Comparison of ENCODE assay signal across 18 mouse cellular contexts in the genomic region with DNA sequence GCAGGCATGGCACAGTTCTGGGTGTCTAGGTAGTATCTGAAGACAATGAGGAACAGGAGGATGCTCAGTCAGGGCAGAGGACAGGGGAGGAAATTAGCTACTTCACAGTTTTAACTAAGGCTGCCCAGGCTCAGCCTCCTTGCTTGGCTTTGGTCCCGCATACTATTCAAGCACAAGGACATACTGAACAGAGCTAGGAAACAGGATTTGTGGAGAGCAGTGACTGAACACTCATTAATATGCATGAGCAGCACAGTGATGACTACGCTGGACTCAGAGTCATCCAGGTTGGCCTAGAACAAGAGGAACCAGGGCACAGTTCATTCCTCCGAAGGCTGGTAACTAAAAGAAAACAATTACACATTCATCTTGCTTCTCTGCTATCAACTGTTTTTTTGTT.
A peak's percentile ranks its signal among the peaks of the same experiment; 100 is the strongest.
DNase-seq lines count a peak whose midpoint lies in the region; ATAC-seq lines count a peak whose summit lies in the region.
"Had no signal": no experiment of that assay in that cellular context is flagged by ENCODE, and none has a peak within 500 bp of the region (broad histone marks: within the 10 kb centered on the region; RNA-seq: fewer than 3 reads in every experiment).

No protein-coding gene starts in this region.

- peak; percentile 50 for DNase-seq in heart, adult 11 months
- no peak for DNase-seq in heart, adult 8-10 months (ENCODE audit: low spot score)
- DNase-seq in kidney, postnatal 14 days, result peak; percentile 3
- no peak for DNase-seq in kidney, postnatal 4 days
- no peak for DNase-seq in spleen, adult 18-20 months
- DNase-seq: cerebellum, adult 9-10 months; gastrocnemius, postnatal 10 days; heart, adult 2 months; heart, postnatal 4 days; lung, embryonic 14.5 days; lung, postnatal 4 days; thymus, postnatal 36 days had no signal

- H3K27me3 ChIP-seq in hindbrain, embryonic 16.5 days (replicated peaks; ENCODE audit: control insufficient read depth, insufficient read depth, low read length), result no peaks in the 10 kb centered on the region
- no peaks in the 10 kb centered on the region for H3K27me3 ChIP-seq in midbrain, embryonic 16.5 days (ENCODE audit: control insufficient read depth, insufficient read depth, low read depth, low read length)
- H3K27me3 ChIP-seq: heart, embryonic 15.5 days had no signal

- H3K9ac ChIP-seq in hindbrain, embryonic 16.5 days (ENCODE audit: low read depth, low read length), result no peak overlapping the region
- H3K9ac ChIP-seq in midbrain, embryonic 16.5 days (ENCODE audit: low read depth, low read length), result no peak overlapping the region
- H3K9ac ChIP-seq: heart, embryonic 15.5 days; lung, embryonic 14.5 days had no signal

- no peaks in the 10 kb centered on the region for H3K36me3 ChIP-seq in hindbrain, embryonic 16.5 days (ENCODE audit: control insufficient read depth, insufficient read depth, low read length)
- H3K36me3 ChIP-seq in midbrain, embryonic 16.5 days (ENCODE audit: control insufficient read depth, insufficient read depth, low read length), result no peaks in the 10 kb centered on the region
- H3K36me3 ChIP-seq: embryonic facial prominence, embryonic 10.5 days; heart, embryonic 15.5 days had no signal

- H3K4me2 ChIP-seq in hindbrain, embryonic 16.5 days (ENCODE audit: low read length), result no peak overlapping the region
- H3K4me2 ChIP-seq in midbrain, embryonic 16.5 days (ENCODE audit: low read length), result no peak overlapping the region
- H3K4me2 ChIP-seq: heart, embryonic 15.5 days; liver, embryonic 11.5 days; lung, embryonic 14.5 days had no signal

- H3K9me3 ChIP-seq in hindbrain, embryonic 16.5 days (ENCODE audit: control insufficient read depth, low read length), result no peaks in the 10 kb centered on the region
- H3K9me3 ChIP-seq in midbrain, embryonic 16.5 days (replicated peaks; ENCODE audit: control insufficient read depth, low read length, poor library complexity, severe bottlenecking), result no peaks in the 10 kb centered on the region
- H3K9me3 ChIP-seq: embryonic facial prominence, embryonic 10.5 days; heart, embryonic 15.5 days had no signal

- 48% methylated on average over 3 of the region's 3 CpGs for WGBS in hindbrain, embryonic 16.5 days
- WGBS in midbrain, embryonic 16.5 days, result 42% methylated on average over 3 of the region's 3 CpGs

- no peak overlapping the region for H3K27ac ChIP-seq in hindbrain, embryonic 16.5 days (ENCODE audit: low read depth, low read length)
- no peak overlapping the region for H3K27ac ChIP-seq in midbrain, embryonic 16.5 days (ENCODE audit: low read length)
- H3K27ac ChIP-seq: embryonic facial prominence, embryonic 10.5 days; heart, adult 2 months; heart, embryonic 15.5 days had no signal

- no peak overlapping the region for H3K4me3 ChIP-seq in hindbrain, embryonic 16.5 days (ENCODE audit: low read length)
- H3K4me3 ChIP-seq in midbrain, embryonic 16.5 days (ENCODE audit: low read depth, low read length), result no peak overlapping the region
- H3K4me3 ChIP-seq: embryonic facial prominence, embryonic 10.5 days; heart, adult 2 months; heart, embryonic 15.5 days had no signal

- ATAC-seq in hindbrain, embryonic 16.5 days, result peak; percentile 80
- ATAC-seq in midbrain, embryonic 16.5 days, result peak; percentile 76; the same call in 1 of the 2 replicates
- ATAC-seq: intestine, embryonic 16.5 days had no signal

- no peaks in the 10 kb centered on the region for H3K4me1 ChIP-seq in hindbrain, embryonic 16.5 days (ENCODE audit: control insufficient read depth, insufficient read depth, low read depth, low read length)
- no peaks in the 10 kb centered on the region for H3K4me1 ChIP-seq in midbrain, embryonic 16.5 days (ENCODE audit: control insufficient read depth, insufficient read depth, low read length)
- H3K4me1 ChIP-seq: embryonic facial prominence, embryonic 10.5 days; heart, embryonic 15.5 days had no signal

Comparison
In these comparisons a context has a peak if more than half of its experiments do, and no peak if none do; other contexts are left out.
1. DNase-seq: peak in heart, adult 11 months (single experiment) and kidney, postnatal 14 days (single experiment); none in heart, adult 8-10 months (single experiment), kidney, postnatal 4 days (0 of 2) and spleen, adult 18-20 months (0 of 2).